Mouse (Mus musculus) MEL (cell line): ENCODE results near the gene Sumf1. TPM values are rescaled to one million over a fixed set of nuclear protein-coding genes. Genes with fewer than 3 reads are reported as not detected.

Experiments used
- DNase-seq: peaks from one replicate; pipeline ENCODE4 v3.0.0; 2011; ENCODE audit warnings: low read depth, low spot score
- H3K27ac ChIP-seq: 2 replicates; pipeline ENCODE4 v1.5.1; 2012; ENCODE audit warnings: low read depth, mild to moderate bottlenecking, control low read depth, low read length, moderate library complexity; ENCODE audit not compliant: control insufficient read depth
- H3K27me3 ChIP-seq, 2 experiments: fragments of 150-350 bp in 1 of 2; sonication (generic) in 1 of 2; 2 replicates each; pipeline ENCODE4 v1.6.1; 2012; ENCODE audit warnings: low read length in 2 of 2, mild to moderate bottlenecking in 2 of 2, improper control_type of control experiment in 1 of 2, moderate library complexity in 1 of 2; ENCODE audit not compliant: insufficient read depth in 2 of 2, control insufficient read depth in 1 of 2
- H3K36me3 ChIP-seq, 2 experiments: 2 replicates each; pipeline ENCODE4 v1.6.1; 2012 to 2014; ENCODE audit warnings: low read length in 2 of 2, improper control_type of control experiment in 1 of 2, inconsistent platforms in 1 of 2, mild to moderate bottlenecking in 1 of 2; ENCODE audit not compliant: insufficient read depth in 2 of 2, control insufficient read depth in 1 of 2
- H3K4me1 ChIP-seq, 2 experiments: fragments of 150-350 bp in 1 of 2; sonication (generic) in 1 of 2; 2 replicates each; pipeline ENCODE4 v1.6.1; 2012; ENCODE audit warnings: low read length in 2 of 2, improper control_type of control experiment in 1 of 2, mild to moderate bottlenecking in 1 of 2; ENCODE audit not compliant: insufficient read depth in 2 of 2, control insufficient read depth in 1 of 2
- H3K4me3 ChIP-seq, 2 experiments: fragments of 150-350 bp in 1 of 2; sonication (generic) in 1 of 2; 2 replicates each; pipeline ENCODE4 v1.5.1; 2012; ENCODE audit warnings: low read depth in 2 of 2, low read length in 2 of 2, mild to moderate bottlenecking in 2 of 2, moderate library complexity in 2 of 2, control low read depth in 1 of 2, improper control_type of control experiment in 1 of 2; ENCODE audit not compliant: control insufficient read depth in 1 of 2, insufficient read depth in 1 of 2
- H3K79me2 ChIP-seq: 2 replicates; pipeline ENCODE4 v1.6.1; 2012; ENCODE audit warnings: mild to moderate bottlenecking, low read length, moderate library complexity; ENCODE audit not compliant: control insufficient read depth, poor library complexity, insufficient read depth
- H3K9ac ChIP-seq: 2 replicates; pipeline ENCODE4 v1.6.1; 2012; ENCODE audit warnings: low read depth, mild to moderate bottlenecking, control low read depth, low read length, moderate library complexity; ENCODE audit not compliant: control insufficient read depth, poor library complexity, severe bottlenecking
- H3K9me3 ChIP-seq: fragments of 150-350 bp; sonication (generic); replicated peaks from 2 replicates; pipeline ENCODE4 v1.6.1; 2012; ENCODE audit warnings: mild to moderate bottlenecking, low read length, improper control_type of control experiment, moderate library complexity; ENCODE audit not compliant: insufficient read depth
- BHLHE40 ChIP-seq: IDR thresholded peaks from 2 replicates; pipeline ENCODE4 v1.6.1; 2012; ENCODE audit warnings: low read depth, mild to moderate bottlenecking, inconsistent platforms, low read length, improper control_type of control experiment, borderline replicate concordance
- E2F4 ChIP-seq: IDR thresholded peaks from 2 replicates; pipeline ENCODE4 v1.6.1; 2011; ENCODE audit warnings: low read depth, low read length, improper control_type of control experiment, borderline replicate concordance
- EP300 ChIP-seq, 2 experiments: IDR thresholded peaks; 2 replicates each; pipeline ENCODE4 v1.6.1; 2011; ENCODE audit warnings: improper control_type of control experiment in 2 of 2, low read length in 2 of 2, low read depth in 1 of 2, mild to moderate bottlenecking in 1 of 2
- ETS1 ChIP-seq: IDR thresholded peaks from 2 replicates; pipeline ENCODE4 v1.6.1; 2012; ENCODE audit warnings: low read depth, mild to moderate bottlenecking, inconsistent platforms, low read length, improper control_type of control experiment, moderate library complexity
- GABPA ChIP-seq: IDR thresholded peaks from 2 replicates; pipeline ENCODE4 v1.6.1; 2012; ENCODE audit warnings: low read depth, mild to moderate bottlenecking, inconsistent platforms, low read length, improper control_type of control experiment, moderate library complexity
- GATA1 ChIP-seq: IDR thresholded peaks from 2 replicates; pipeline ENCODE4 v1.6.1; 2011; ENCODE audit warnings: low read depth, low read length, improper control_type of control experiment
- MAX ChIP-seq: IDR thresholded peaks from 2 replicates; pipeline ENCODE4 v1.6.1; 2011; ENCODE audit warnings: low read length, improper control_type of control experiment
- MAZ ChIP-seq: IDR thresholded peaks from 2 replicates; pipeline ENCODE4 v1.6.1; 2012; ENCODE audit warnings: low read depth, mild to moderate bottlenecking, inconsistent platforms, low read length, improper control_type of control experiment
- MXI1 ChIP-seq: IDR thresholded peaks from 2 replicates; pipeline ENCODE4 v1.6.1; 2011; ENCODE audit warnings: mild to moderate bottlenecking, low read depth, low read length, improper control_type of control experiment
- MYC ChIP-seq: IDR thresholded peaks from 2 replicates; pipeline ENCODE4 v1.6.1; 2011; ENCODE audit warnings: low read depth, mild to moderate bottlenecking, low read length, improper control_type of control experiment, moderate library complexity
- POLR2A ChIP-seq, 2 experiments: IDR thresholded peaks; 2 replicates each; pipeline ENCODE4 v1.6.1; 2011 to 2012; ENCODE audit warnings: low read length in 2 of 2, mild to moderate bottlenecking in 2 of 2, control low read depth in 1 of 2, improper control_type of control experiment in 1 of 2, low read depth in 1 of 2, moderate library complexity in 1 of 2; ENCODE audit not compliant: control insufficient read depth in 1 of 2, insufficient read depth in 1 of 2, poor library complexity in 1 of 2
- RCOR1 ChIP-seq: IDR thresholded peaks from 2 replicates; pipeline ENCODE4 v1.6.1; 2012; ENCODE audit warnings: low read depth, mild to moderate bottlenecking, inconsistent platforms, low read length, improper control_type of control experiment
- SMC3 ChIP-seq: IDR thresholded peaks from 2 replicates; pipeline ENCODE4 v1.6.1; 2011; ENCODE audit warnings: low read depth, low read length, improper control_type of control experiment
- TAL1 ChIP-seq: IDR thresholded peaks from 2 replicates; pipeline ENCODE4 v1.6.1; 2012; ENCODE audit warnings: mild to moderate bottlenecking, inconsistent platforms, low read length, moderate library complexity, mixed read lengths
- TCF12 ChIP-seq: IDR thresholded peaks from 2 replicates; pipeline ENCODE4 v1.6.1; 2014; ENCODE audit warnings: low read depth, mild to moderate bottlenecking, inconsistent platforms, low read length, improper control_type of control experiment, moderate library complexity
- USF1 ChIP-seq: IDR thresholded peaks from 2 replicates; pipeline ENCODE4 v1.6.1; 2014; ENCODE audit warnings: low read depth, mild to moderate bottlenecking, inconsistent platforms, low read length, improper control_type of control experiment, moderate library complexity
- USF2 ChIP-seq, 2 experiments: IDR thresholded peaks; 2 replicates each; pipeline ENCODE4 v1.6.1; 2011 to 2012; ENCODE audit warnings: improper control_type of control experiment in 2 of 2, low read length in 2 of 2, borderline replicate concordance in 1 of 2, inconsistent platforms in 1 of 2, low read depth in 1 of 2, mild to moderate bottlenecking in 1 of 2; ENCODE audit not compliant: insufficient read depth in 1 of 2
- ZC3H11A ChIP-seq: IDR thresholded peaks from 2 replicates; pipeline ENCODE4 v1.6.1; 2012; ENCODE audit warnings: low read depth, mild to moderate bottlenecking, inconsistent platforms, low read length, improper control_type of control experiment
- polyA plus RNA-seq, 2 experiments: library from polyadenylated mRNA; stranded (reverse) in 1 of 2; unstranded in 1 of 2; fragments of >175 nt in 1 of 2; fragments of >200 nt in 1 of 2; gene quantifications; 2 replicates each; pipeline versions ENCODE4 v1.2.1 to v1.2.4; 2012; ENCODE audit warnings: low replicate concordance in 2 of 2, low read depth in 1 of 2; ENCODE audit not compliant: insufficient read length in 2 of 2, insufficient read depth in 1 of 2, missing spikeins in 1 of 2
- total RNA-seq: library from RNA; depleted of rRNA; stranded (reverse); fragments of 300-350 nt; gene quantifications from 2 replicates; pipeline ENCODE4 v1.2.3, GENCODE M21; 2012

Sumf1 gene
- total and polyA plus RNA-seq, 3 experiments: 9.4 to 11.2 TPM; not detected in 1

- no peak for TF ChIP-seq USF1
- TF ChIP-seq EP300 (IDR thresholded peaks at IDR 0.05; ENCODE audit: low read depth in 1 of 2, low read length in 2 of 2): peak; percentile 17 to 51; a peak in 3 of 4 replicates
- no peak for TF ChIP-seq ETS1
- TF ChIP-seq MXI1: no peak
- TF ChIP-seq TCF12: peak; percentile 43; the same call in 1 of the 2 replicates
- no peak for TF ChIP-seq MAX
- no peak for TF ChIP-seq MAZ
- no peak for TF ChIP-seq SMC3
- TF ChIP-seq TAL1: 0 out of 2 replicates have a peak, but pooled peaks have one; percentile 20
- TF ChIP-seq RCOR1: peak; percentile 32; the same call in 1 of the 2 replicates
- TF ChIP-seq GATA1: peak; percentile 77
- TF ChIP-seq ZC3H11A: no peak
- H3K4me3 ChIP-seq: no peak overlapping the region
- no peaks in the 10 kb centered on the region for H3K79me2 ChIP-seq
- peaks cover 0 to 10% of the 10 kb centered on the region in 2 experiments; a peak in 2 of 4 replicates for H3K36me3 ChIP-seq
- H3K9ac ChIP-seq: no peak overlapping the region
- no peak for DNase-seq
- no peak overlapping the region for H3K27ac ChIP-seq
- peaks cover 0 to under 1% of the 10 kb centered on the region in 2 experiments; a peak in 2 of 4 replicates for H3K27me3 ChIP-seq
- no peaks in the 10 kb centered on the region for H3K9me3 ChIP-seq
- peaks cover 2 to 10% of the 10 kb centered on the region in 2 experiments for H3K4me1 ChIP-seq
These were observed 11.3 kb upstream of the Sumf1 start for GRCm38 (mm10) chr6:108196665-108197064.

- Histone ChIP-seq H3K79me2 (no peaks in the 10 kb centered on the region), H3K27ac (no peak overlapping the region), H3K4me3 (no peak overlapping the region), H3K4me1 (peaks cover 2 to 10% of the 10 kb centered on the region in 2 experiments), H3K9me3 (no peaks in the 10 kb centered on the region), H3K9ac (no peak overlapping the region), H3K27me3 (peaks cover 0 to 6% of the 10 kb centered on the region in 2 experiments; a peak in 1 of 4 replicates), H3K36me3 (peaks cover 0 to 10% of the 10 kb centered on the region in 2 experiments; a peak in 2 of 4 replicates)
- no peak for DNase-seq
- TF ChIP-seq POLR2A (IDR thresholded peaks at IDR 0.05; ENCODE audit: control insufficient read depth in 1 of 2, insufficient read depth in 1 of 2, low read depth in 1 of 2, low read length in 2 of 2, poor library complexity in 1 of 2) (no peak), GABPA (no peak), TAL1 (no peak), E2F4 (no peak), BHLHE40 (no peak), GATA1 (no peak), MYC (no peak), USF2 (IDR thresholded peaks at IDR 0.05; ENCODE audit: borderline replicate concordance in 1 of 2, insufficient read depth in 1 of 2, low read depth in 1 of 2, low read length in 2 of 2) (no peak), USF1 (no peak)
These were observed 7.2 kb upstream of the Sumf1 start for GRCm38 (mm10) chr6:108192632-108193031.
